Mouse (Mus musculus): ENCODE data around the gene Aoc3.

- TF ChIP-seq POLR2A (IDR thresholded peaks at IDR 0.05; ENCODE audit: low read depth, low read length) (no peak), CTCF (IDR thresholded peaks at IDR 0.05; ENCODE audit: extremely low read depth, insufficient read length, insufficient replicate concordance, low read depth, low read length) (no peak)
Measured at GRCm38 (mm10) chr11:101301299-101302003, 29.0 kb upstream of the Aoc3 start.
